Mouse (Mus musculus): ENCODE data around the gene Atp6v1e2.

GRCm38 (mm10) chr17:86967536-86968525 lies 20.1 kb upstream of the Atp6v1e2 start:
- TF ChIP-seq CTCF (IDR thresholded peaks at IDR 0.05; ENCODE audit: low read depth) (no peak), EP300 (IDR thresholded peaks at IDR 0.05; ENCODE audit: low read depth) (no peak)

Measured in liver, embryonic 14.5 days (tissue).